In genomic region chr9:52049605-52050004, GRCm38 (mm10) we compare ENCODE assay signal across 8 mouse cellular contexts. TPM values are rescaled to one million over a fixed set of nuclear protein-coding genes. Genes with fewer than 3 reads are reported as not detected.
DNase-seq lines count a peak whose midpoint lies in the region; ATAC-seq and TF ChIP-seq lines count a peak whose summit lies in the region.

No protein-coding gene starts in this region.

- DNase-seq in kidney, adult 2 months = peak; percentile 28
- no peak for DNase-seq in kidney, postnatal 4 days
- DNase-seq in Muller cell, postnatal 12 days (ENCODE audit: inconsistent ontology term) = peak; percentile 40
- peak; percentile 11 for DNase-seq in hindbrain, embryonic 11.5 days (ENCODE audit: low spot score)
- peak; percentile 26 for DNase-seq in midbrain, embryonic 14.5 days
- DNase-seq in urinary bladder, postnatal 14 days (ENCODE audit: low spot score) = no peak
- DNase-seq in layer of hippocampus, postnatal 25 days (ENCODE audit: extremely low spot score in 1 of 2, low spot score in 1 of 2) = no peak
- no peak for DNase-seq in urinary bladder, postnatal 4 days (ENCODE audit: low spot score in 2 of 2)

- H3K27me3 ChIP-seq in kidney, adult 2 months (replicated peaks; ENCODE audit: control insufficient read depth, insufficient read depth, low read length) = no peaks in the 10 kb centered on the region
- no peaks in the 10 kb centered on the region for H3K27me3 ChIP-seq in hindbrain, embryonic 11.5 days (ENCODE audit: control insufficient read depth, insufficient read depth, low read length)
- H3K27me3 ChIP-seq in midbrain, embryonic 14.5 days (ENCODE audit: control insufficient read depth, insufficient read depth, low read length) = no peaks in the 10 kb centered on the region

- H3K9ac ChIP-seq in hindbrain, embryonic 11.5 days (ENCODE audit: low read depth, low read length) = no peak overlapping the region
- H3K9ac ChIP-seq in midbrain, embryonic 14.5 days (replicated peaks; ENCODE audit: low read length) = peak overlapping the region; percentile 94

- H3K4me1 ChIP-seq in kidney, adult 2 months (ENCODE audit: control insufficient read depth, insufficient read depth, low read length) = peaks cover 24% of the 10 kb centered on the region
- H3K4me1 ChIP-seq in hindbrain, embryonic 11.5 days (replicated peaks; ENCODE audit: control insufficient read depth, insufficient read depth, low read length) = no peaks in the 10 kb centered on the region; the same call in 1 of the 2 replicates
- peaks cover 11% of the 10 kb centered on the region; the same call in 1 of the 2 replicates for H3K4me1 ChIP-seq in midbrain, embryonic 14.5 days (ENCODE audit: control insufficient read depth, insufficient read depth, low read length)

- H3K36me3 ChIP-seq in kidney, adult 2 months (ENCODE audit: control insufficient read depth, insufficient read depth, low read length) = no peaks in the 10 kb centered on the region
- H3K36me3 ChIP-seq in hindbrain, embryonic 11.5 days (ENCODE audit: control insufficient read depth, insufficient read depth, low read length) = no peaks in the 10 kb centered on the region
- H3K36me3 ChIP-seq in midbrain, embryonic 14.5 days (ENCODE audit: control insufficient read depth, insufficient read depth, low read length) = no peaks in the 10 kb centered on the region

- no peak for TF ChIP-seq CTCF in kidney, adult 2 months (conservative IDR thresholded peaks at IDR 0.05; ENCODE audit: insufficient read depth, insufficient read length, low read depth, low read length)

- peak overlapping the region; percentile 78 for H3K4me2 ChIP-seq in hindbrain, embryonic 11.5 days (replicated peaks; ENCODE audit: low read depth, low read length)
- H3K4me2 ChIP-seq in midbrain, embryonic 14.5 days (ENCODE audit: low read length) = peak overlapping the region; percentile 61

- peak overlapping the region; percentile 94 for H3K4me3 ChIP-seq in kidney, adult 2 months (ENCODE audit: insufficient read depth, low read depth, low read length)
- H3K4me3 ChIP-seq in hindbrain, embryonic 11.5 days (ENCODE audit: low read depth, low read length) = peak overlapping the region; percentile 94
- H3K4me3 ChIP-seq in midbrain, embryonic 14.5 days (replicated peaks; ENCODE audit: low read depth, low read length) = peak overlapping the region; percentile 98

- WGBS in kidney, adult 2 months = 3% methylated on average over 3 of the region's 3 CpGs
- 0% methylated on average over 3 of the region's 3 CpGs for WGBS in hindbrain, embryonic 11.5 days
- under 1% methylated on average over 3 of the region's 3 CpGs for WGBS in midbrain, embryonic 14.5 days

- no peak for ATAC-seq in hindbrain, embryonic 11.5 days (ENCODE audit: low FRiP score)
- no peak for ATAC-seq in midbrain, embryonic 14.5 days (ENCODE audit: low FRiP score, low TSS enrichment)

- no peaks in the 10 kb centered on the region for H3K9me3 ChIP-seq in hindbrain, embryonic 11.5 days (ENCODE audit: control insufficient read depth, low read length)
- H3K9me3 ChIP-seq in midbrain, embryonic 14.5 days (ENCODE audit: control insufficient read depth, low read length) = no peaks in the 10 kb centered on the region

- H3K27ac ChIP-seq in kidney, adult 2 months (ENCODE audit: insufficient read depth, low read depth, low read length) = no peak overlapping the region
- H3K27ac ChIP-seq in hindbrain, embryonic 11.5 days (ENCODE audit: low read depth, low read length) = no peak overlapping the region
- no peak overlapping the region for H3K27ac ChIP-seq in midbrain, embryonic 14.5 days (replicated peaks; ENCODE audit: low read depth, low read length)

- TF ChIP-seq POLR2A in kidney, adult 2 months (IDR thresholded peaks at IDR 0.05; ENCODE audit: low read depth, low read length) = no peak

RNA-seq across cellular contexts. Expression of gene Rdx, which starts 2.6 kb away (rescaled TPM):
- polyA plus RNA-seq in kidney, adult 2 months (2012; rRNA removed) = 25.5 and 39.2 TPM in 2 replicates
- polyA plus RNA-seq in hindbrain, embryonic 11.5 days (2014; fragmentation: Nextera tagmentation; extraction: Ambion mirVana) = 221 and 230 TPM in 2 replicates
- polyA plus RNA-seq in midbrain, embryonic 14.5 days (2014; fragmentation: Nextera tagmentation; extraction: Ambion mirVana) = 79.8 and 114 TPM in 2 replicates
- 10 to 100 TPM; 52.6 to 53.2 TPM for total RNA-seq in layer of hippocampus, postnatal 25 days (2021)

Comparison
In these comparisons a context has a peak if more than half of its experiments do, and no peak if none do; other contexts are left out.
1. DNase-seq: peak in kidney, adult 2 months (single experiment), Muller cell, postnatal 12 days (single experiment), hindbrain, embryonic 11.5 days (single experiment) and midbrain, embryonic 14.5 days (single experiment); none in kidney, postnatal 4 days (0 of 2), urinary bladder, postnatal 14 days (single experiment), layer of hippocampus, postnatal 25 days (0 of 2) and urinary bladder, postnatal 4 days (0 of 2).
2. Peak in every context shown above with its lines, with median percentiles within 50 percentile points of each other: H3K4me3 ChIP-seq.